Mouse (Mus musculus): ENCODE measurements around the gene Srpr.

- no peak for TF ChIP-seq CTCF (IDR thresholded peaks at IDR 0.05)
- TF ChIP-seq POLR2A (IDR thresholded peaks at IDR 0.05; ENCODE audit: insufficient read depth, low read depth, low read length), result no peak
- no peak for TF ChIP-seq EP300 (IDR thresholded peaks at IDR 0.05; ENCODE audit: insufficient read depth, low read depth, low read length)
Measured at GRCm38 (mm10) chr9:35238371-35238770, 38.4 kb downstream of the Srpr start.

Measured in heart, adult 2 months (tissue).